Mouse (Mus musculus) embryonic fibroblast, embryonic 13.5 days (primary cell): ENCODE results near the gene Olfr373.
A peak's percentile ranks its signal among the peaks of the same experiment; 100 is the strongest.

ENCODE experiments used
- CTCF ChIP-seq: IDR thresholded peaks from 2 replicates; pipeline ENCODE4 v1.5.1; 2011; ENCODE audit warnings: mild to moderate bottlenecking, control low read depth, low read length, moderate library complexity, borderline replicate concordance; ENCODE audit not compliant: insufficient read depth
- POLR2A ChIP-seq: IDR thresholded peaks from 2 replicates; pipeline ENCODE4 v1.6.1; 2011; ENCODE audit warnings: low read depth, mild to moderate bottlenecking, control low read depth, low read length, moderate library complexity

- TF ChIP-seq CTCF = no peak
- peak; percentile 85 for TF ChIP-seq POLR2A
Observed at GRCm38 (mm10) chr8:72134756-72135445, 51.9 kb downstream of the Olfr373 start, which contains the start of gene Tpm4.
